Mouse (Mus musculus) effector memory CD4-positive, alpha-beta T cell, adult 7 months (primary cell): ENCODE results near the gene Slxl1. TPM values are rescaled to one million over a fixed set of nuclear protein-coding genes. Genes with fewer than 3 reads are reported as not detected.

Experiments
- polyA plus RNA-seq: library from polyadenylated mRNA; unstranded; fragments of 100-300 nt; shearing (Covaris generic); gene quantifications from one replicate; pipeline ENCODE4 v1.2.1, GENCODE M21; 2017

Gene Slxl1
- polyA plus RNA-seq: not detected

DNA sequence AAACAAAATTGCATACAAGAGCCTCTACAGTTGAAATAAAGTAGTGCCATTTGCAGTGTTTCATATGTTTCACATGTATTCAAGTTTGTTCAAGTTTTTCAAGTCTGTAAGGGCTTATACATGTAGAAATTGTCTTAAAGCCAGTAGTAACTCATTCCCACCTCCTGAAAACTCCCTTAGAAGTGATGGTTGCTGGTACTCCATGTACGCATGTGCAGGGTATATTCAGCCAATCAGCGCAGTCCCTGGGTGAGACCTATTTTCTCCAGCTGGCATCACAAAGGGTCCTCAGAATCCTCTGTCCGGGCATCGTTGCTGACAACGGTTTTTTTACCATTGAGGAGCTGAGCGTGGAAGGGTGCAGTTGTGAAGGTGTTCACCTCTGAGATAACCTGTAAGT, at the start of gene Slxl1:
Gene Slxl1 (plus strand): TSS at position 301 of the 400 bp plus-strand sequence.

